Mouse (Mus musculus) granulocyte monocyte progenitor cell, adult 5-6 weeks (primary cell): Measurements from ENCODE around the gene Bcl7b. TPM values are rescaled to one million over a fixed set of nuclear protein-coding genes. Genes with fewer than 3 reads are reported as not detected.

Experiments
- ATAC-seq: replicated peaks from 2 replicates; pipeline ENCODE4 v1.8.0; 2016; ENCODE audit warnings: mild to moderate bottlenecking, moderate TSS enrichment, inconsistent platforms; ENCODE audit not compliant: poor library complexity, severe bottlenecking
- total RNA-seq, 2 experiments: library from RNA; stranded (forward) in 1 of 2; stranded (reverse) in 1 of 2; fragments of 200-712, 200-1000 nt in 1 of 2; fragments of >200 nt in 1 of 2; fragmentation: Nextera tagmentation in 1 of 2; gene quantifications; 2 replicates each; pipeline ENCODE4 v1.2.3; 2014 to 2017

Bcl7b gene
- total RNA-seq, 2 experiments from 2014 or later, result 15.8 to 36.9 TPM

GRCm38 (mm10) chr5:135166909-135167308 lies 1.2 kb upstream of the Bcl7b start:
- ATAC-seq, result no peak

- no peak for ATAC-seq
These were observed 614 bp upstream of the Bcl7b start for GRCm38 (mm10) chr5:135167469-135167868.

GRCm38 (mm10) chr5:135169479-135169878 lies 1.4 kb downstream of the Bcl7b start:
- no peak for ATAC-seq

- no peak for ATAC-seq
These were observed 3.7 kb downstream of the Bcl7b start for GRCm38 (mm10) chr5:135171688-135172220.

GRCm38 (mm10) chr5:135172986-135173385 lies 4.9 kb downstream of the Bcl7b start:
- no peak for ATAC-seq

GRCm38 (mm10) chr5:135175086-135175485 lies 7.0 kb downstream of the Bcl7b start:
- ATAC-seq, result no peak

GRCm38 (mm10) chr5:135178523-135178922 lies 10.4 kb downstream of the Bcl7b start:
- ATAC-seq, result no peak

- ATAC-seq, result no peak
These were observed 10.9 kb downstream of the Bcl7b start for GRCm38 (mm10) chr5:135178996-135179395.

GRCm38 (mm10) chr5:135179616-135180015 lies 11.5 kb downstream of the Bcl7b start:
- no peak for ATAC-seq

- ATAC-seq, result no peak
These were observed 12.7 kb downstream of the Bcl7b start for GRCm38 (mm10) chr5:135180796-135181195.

- no peak for ATAC-seq
These were observed 13.7 kb downstream of the Bcl7b start for GRCm38 (mm10) chr5:135181776-135182175.

- no peak for ATAC-seq
These were observed 15.2 kb downstream of the Bcl7b start for GRCm38 (mm10) chr5:135183131-135183861.

GRCm38 (mm10) chr5:135185016-135185415 lies 16.9 kb downstream of the Bcl7b start:
- no peak for ATAC-seq

GRCm38 (mm10) chr5:135185596-135185995 lies 17.5 kb downstream of the Bcl7b start:
- ATAC-seq, result no peak

- no peak for ATAC-seq
These were observed 18.1 kb downstream of the Bcl7b start for GRCm38 (mm10) chr5:135186231-135186620.

- ATAC-seq, result peak; percentile 85
These were observed 18.7 kb downstream of the Bcl7b start, which contains the start of gene Baz1b for GRCm38 (mm10) chr5:135186621-135187348. Gene Baz1b (plus strand): TSS chr5:135187264.

- ATAC-seq, result peak; percentile 24; the same call in 1 of the 2 replicates
These were observed 19.5 kb downstream of the Bcl7b start for GRCm38 (mm10) chr5:135187349-135188213.

GRCm38 (mm10) chr5:135188214-135188554 lies 20.1 kb downstream of the Bcl7b start:
- no peak for ATAC-seq

GRCm38 (mm10) chr5:135189281-135190022 lies 21.4 kb downstream of the Bcl7b start:
- no peak for ATAC-seq

GRCm38 (mm10) chr5:135191620-135192019 lies 23.5 kb downstream of the Bcl7b start:
- peak; percentile 21; the same call in 1 of the 2 replicates for ATAC-seq
